8 mouse cellular contexts compared by ENCODE assay signal in the genomic region with DNA sequence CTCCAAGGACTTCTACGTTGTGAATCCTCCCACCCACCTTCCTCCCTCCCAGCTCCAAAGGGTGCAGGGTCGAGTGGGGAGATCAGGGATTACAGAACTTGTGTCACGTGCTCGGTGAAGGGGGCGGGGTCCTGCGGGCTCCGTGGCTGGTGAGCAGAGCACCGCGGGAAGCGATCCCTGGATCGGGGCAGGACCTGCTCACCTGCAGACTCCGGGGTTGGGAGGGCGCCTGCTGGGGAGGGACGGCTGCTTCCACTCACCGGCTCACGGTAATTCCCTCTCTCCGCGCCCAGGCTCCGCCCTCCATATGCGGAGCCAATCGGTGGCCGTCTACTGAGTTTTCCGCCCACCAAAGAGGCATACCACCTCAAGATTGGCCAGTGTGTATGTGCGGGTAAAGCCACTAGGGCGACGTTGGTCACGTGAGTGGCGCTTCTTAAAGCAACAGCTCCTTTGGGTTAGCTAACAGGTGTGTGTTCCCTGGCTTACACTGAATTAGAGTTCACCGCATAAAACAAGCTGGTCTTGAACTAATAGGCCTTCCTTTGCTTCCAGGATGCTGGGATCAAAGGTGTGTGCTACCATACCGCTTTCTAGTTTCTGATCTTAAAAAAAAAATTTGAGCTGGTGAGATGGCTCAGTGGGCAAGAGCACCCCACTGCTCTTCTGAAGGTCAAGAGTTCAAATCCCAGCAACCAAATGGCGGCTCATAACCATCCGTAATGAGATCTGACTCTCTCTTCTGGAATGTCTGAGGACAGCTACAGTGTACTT. TPM values are rescaled to one million over a fixed set of nuclear protein-coding genes. Genes with fewer than 3 reads are reported as not detected.
DNase-seq lines count a peak whose midpoint lies in the region; ATAC-seq and TF ChIP-seq lines count a peak whose summit lies in the region.

A gene (minus strand): TSS at position 410 of the 774 bp plus-strand sequence.

- peak within 1 kb of the TSS; percentile 75 for H3K9ac ChIP-seq in embryonic facial prominence, embryonic 14.5 days (ENCODE audit: low read depth, low read length)
- H3K9ac ChIP-seq in heart, adult 2 months (ENCODE audit: low read depth, low read length), result peak within 1 kb of the TSS; percentile 84
- peak within 1 kb of the TSS; percentile 64 for H3K9ac ChIP-seq in limb, embryonic 13.5 days
- peak within 1 kb of the TSS; percentile 75 for H3K9ac ChIP-seq in midbrain, embryonic 16.5 days (ENCODE audit: low read depth, low read length)

- H3K27me3 ChIP-seq in embryonic facial prominence, embryonic 14.5 days (replicated peaks; ENCODE audit: control insufficient read depth, insufficient read depth, low read length), result no peaks in the 10 kb centered on the region
- no peaks in the 10 kb centered on the region for H3K27me3 ChIP-seq in heart, adult 2 months (ENCODE audit: control insufficient read depth, insufficient read depth, low read length)
- H3K27me3 ChIP-seq in limb, embryonic 13.5 days, result no peaks in the 10 kb centered on the region
- H3K27me3 ChIP-seq in midbrain, embryonic 16.5 days (ENCODE audit: control insufficient read depth, insufficient read depth, low read depth, low read length), result no peaks in the 10 kb centered on the region

- no peaks in the 10 kb centered on the region for H3K9me3 ChIP-seq in embryonic facial prominence, embryonic 14.5 days (ENCODE audit: control insufficient read depth, low read length)
- no peaks in the 10 kb centered on the region for H3K9me3 ChIP-seq in limb, embryonic 13.5 days
- no peaks in the 10 kb centered on the region for H3K9me3 ChIP-seq in midbrain, embryonic 16.5 days (replicated peaks; ENCODE audit: control insufficient read depth, low read length, poor library complexity, severe bottlenecking)

- H3K4me2 ChIP-seq in embryonic facial prominence, embryonic 14.5 days (ENCODE audit: low read depth, low read length), result peak within 1 kb of the TSS; percentile 82
- H3K4me2 ChIP-seq in limb, embryonic 13.5 days (replicated peaks), result peak within 1 kb of the TSS; percentile 74
- H3K4me2 ChIP-seq in midbrain, embryonic 16.5 days (ENCODE audit: low read length), result peak within 1 kb of the TSS; percentile 64

- H3K36me3 ChIP-seq in embryonic facial prominence, embryonic 14.5 days (ENCODE audit: control insufficient read depth, insufficient read depth, low read length), result peaks cover 24% of the 10 kb centered on the region
- H3K36me3 ChIP-seq in heart, adult 2 months (ENCODE audit: control insufficient read depth, insufficient read depth, low read length), result no peaks in the 10 kb centered on the region
- peaks cover 40% of the 10 kb centered on the region for H3K36me3 ChIP-seq in limb, embryonic 13.5 days
- peaks cover 13% of the 10 kb centered on the region; the same call in 1 of the 2 replicates for H3K36me3 ChIP-seq in midbrain, embryonic 16.5 days (ENCODE audit: control insufficient read depth, insufficient read depth, low read length)

- intact Hi-C loops in heart, adult 2 months (cut with DNase I), result no loop called here

- 0 out of 2 replicates have a peak, but pooled peaks have one; percentile 60 for TF ChIP-seq EP300 in heart, adult 2 months (IDR thresholded peaks at IDR 0.05; ENCODE audit: insufficient read depth, low read depth, low read length)

- no peak for TF ChIP-seq POLR2A in heart, adult 2 months (IDR thresholded peaks at IDR 0.05; ENCODE audit: insufficient read depth, low read depth, low read length)

- H3K27ac ChIP-seq in embryonic facial prominence, embryonic 14.5 days (replicated peaks; ENCODE audit: low read depth, low read length), result peak within 1 kb of the TSS; percentile 76
- H3K27ac ChIP-seq in heart, adult 2 months, result peak within 1 kb of the TSS; percentile 67
- peak within 1 kb of the TSS; percentile 81 for H3K27ac ChIP-seq in limb, embryonic 13.5 days
- H3K27ac ChIP-seq in midbrain, embryonic 16.5 days (ENCODE audit: low read length), result peak within 1 kb of the TSS; percentile 80

- peak within 1 kb of the TSS; percentile 65 for H3K4me3 ChIP-seq in embryonic facial prominence, embryonic 14.5 days (ENCODE audit: low read depth, low read length)
- H3K4me3 ChIP-seq in heart, adult 2 months, result peak within 1 kb of the TSS; percentile 84
- H3K4me3 ChIP-seq in limb, embryonic 13.5 days, result peak within 1 kb of the TSS; percentile 73
- peak within 1 kb of the TSS; percentile 66 for H3K4me3 ChIP-seq in midbrain, embryonic 16.5 days (ENCODE audit: low read depth, low read length)

- no peaks in the 10 kb centered on the region for H3K79me2 ChIP-seq in heart, adult 2 months (replicated peaks; ENCODE audit: control insufficient read depth, insufficient read depth, low read length)

- WGBS in embryonic facial prominence, embryonic 14.5 days, result under 1% methylated on average over 28 of the region's 32 CpGs
- under 1% methylated on average over 32 of the region's 32 CpGs for WGBS in heart, adult 2 months
- 1% methylated on average over 31 of the region's 32 CpGs for WGBS in limb, embryonic 13.5 days
- 1% methylated on average over 31 of the region's 32 CpGs for WGBS in midbrain, embryonic 16.5 days

- TF ChIP-seq CTCF in heart, adult 2 months (IDR thresholded peaks at IDR 0.05), result peak; percentile 68

- peak; percentile 99 for DNase-seq in 3T3-L1 (ENCODE audit: low read depth, low spot score)
- peak; percentile 68 to 82 for DNase-seq in adrenal gland, postnatal 4 days (ENCODE audit: low spot score in 2 of 2)
- DNase-seq in embryonic facial prominence, embryonic 14.5 days (ENCODE audit: low spot score), result peak; percentile 98
- DNase-seq in heart, adult 2 months, result peak; percentile 89 to 95
- peak; percentile 97 to 98 for DNase-seq in kidney, adult 8-10 months
- DNase-seq in spleen, postnatal 10 days (ENCODE audit: low spot score in 2 of 2), result peak; percentile 80 to 93

- peak; percentile 100 for ATAC-seq in embryonic facial prominence, embryonic 14.5 days (ENCODE audit: low read depth)
- ATAC-seq in limb, embryonic 13.5 days (ENCODE audit: low FRiP score, low read depth), result peak; percentile 99
- ATAC-seq in midbrain, embryonic 16.5 days, result peak; percentile 99

- peaks cover 3% of the 10 kb centered on the region; the same call in 1 of the 2 replicates for H3K4me1 ChIP-seq in embryonic facial prominence, embryonic 14.5 days (ENCODE audit: control insufficient read depth, insufficient read depth, low read length)
- H3K4me1 ChIP-seq in heart, adult 2 months (ENCODE audit: control insufficient read depth, insufficient read depth, low read length), result no peaks in the 10 kb centered on the region
- H3K4me1 ChIP-seq in limb, embryonic 13.5 days, result peaks cover 8% of the 10 kb centered on the region
- peaks cover 16% of the 10 kb centered on the region for H3K4me1 ChIP-seq in midbrain, embryonic 16.5 days (ENCODE audit: control insufficient read depth, insufficient read depth, low read length)

RNA-seq across cellular contexts. Expression of the gene that starts here (rescaled TPM):
- total RNA-seq in adrenal gland, postnatal 4 days (2021), result 10 to 100 TPM; 18.3 to 18.9 TPM
- polyA plus RNA-seq in embryonic facial prominence, embryonic 14.5 days (2014; fragmentation: Nextera tagmentation; extraction: Ambion mirVana), result 16.5 and 18.1 TPM in 2 replicates
- 1 to 10 TPM; 7.8 to 9.1 TPM for total RNA-seq in heart, adult 2 months (2021)
- polyA plus RNA-seq in heart, adult 2 months (2012; rRNA removed), result 6.0 and 6.2 TPM in 2 replicates
- 31.9 and 32.8 TPM in 2 replicates for polyA plus RNA-seq in limb, embryonic 13.5 days (2015; fragmentation: Nextera tagmentation; extraction: Ambion mirVana)
- polyA plus RNA-seq in midbrain, embryonic 16.5 days (2015; fragmentation: Nextera tagmentation; extraction: Ambion mirVana), result 30.7 and 32.9 TPM in 2 replicates

Comparison
In these comparisons a context has a peak if more than half of its experiments do, and no peak if none do; other contexts are left out.
1. Peak in every context shown above with its lines: DNase-seq, ATAC-seq, H3K4me3 ChIP-seq and H3K27ac ChIP-seq.